Mouse (Mus musculus) MEL (cell line): Measurements from ENCODE around the gene Timd2. TPM values are rescaled to one million over a fixed set of nuclear protein-coding genes. Genes with fewer than 3 reads are reported as not detected.

Experiments used
- DNase-seq: peaks from one replicate; pipeline ENCODE4 v3.0.0; 2011; ENCODE audit warnings: low read depth, low spot score
- H3K27ac ChIP-seq: 2 replicates; pipeline ENCODE4 v1.5.1; 2012; ENCODE audit warnings: low read depth, mild to moderate bottlenecking, control low read depth, low read length, moderate library complexity; ENCODE audit not compliant: control insufficient read depth
- H3K27me3 ChIP-seq, 2 experiments: fragments of 150-350 bp in 1 of 2; sonication (generic) in 1 of 2; 2 replicates each; pipeline ENCODE4 v1.6.1; 2012; ENCODE audit warnings: low read length in 2 of 2, mild to moderate bottlenecking in 2 of 2, improper control_type of control experiment in 1 of 2, moderate library complexity in 1 of 2; ENCODE audit not compliant: insufficient read depth in 2 of 2, control insufficient read depth in 1 of 2
- H3K36me3 ChIP-seq, 2 experiments: 2 replicates each; pipeline ENCODE4 v1.6.1; 2012 to 2014; ENCODE audit warnings: low read length in 2 of 2, improper control_type of control experiment in 1 of 2, inconsistent platforms in 1 of 2, mild to moderate bottlenecking in 1 of 2; ENCODE audit not compliant: insufficient read depth in 2 of 2, control insufficient read depth in 1 of 2
- H3K4me1 ChIP-seq, 2 experiments: fragments of 150-350 bp in 1 of 2; sonication (generic) in 1 of 2; 2 replicates each; pipeline ENCODE4 v1.6.1; 2012; ENCODE audit warnings: low read length in 2 of 2, improper control_type of control experiment in 1 of 2, mild to moderate bottlenecking in 1 of 2; ENCODE audit not compliant: insufficient read depth in 2 of 2, control insufficient read depth in 1 of 2
- H3K4me3 ChIP-seq, 2 experiments: fragments of 150-350 bp in 1 of 2; sonication (generic) in 1 of 2; 2 replicates each; pipeline ENCODE4 v1.5.1; 2012; ENCODE audit warnings: low read depth in 2 of 2, low read length in 2 of 2, mild to moderate bottlenecking in 2 of 2, moderate library complexity in 2 of 2, control low read depth in 1 of 2, improper control_type of control experiment in 1 of 2; ENCODE audit not compliant: control insufficient read depth in 1 of 2, insufficient read depth in 1 of 2
- H3K79me2 ChIP-seq: 2 replicates; pipeline ENCODE4 v1.6.1; 2012; ENCODE audit warnings: mild to moderate bottlenecking, low read length, moderate library complexity; ENCODE audit not compliant: control insufficient read depth, poor library complexity, insufficient read depth
- H3K9ac ChIP-seq: 2 replicates; pipeline ENCODE4 v1.6.1; 2012; ENCODE audit warnings: low read depth, mild to moderate bottlenecking, control low read depth, low read length, moderate library complexity; ENCODE audit not compliant: control insufficient read depth, poor library complexity, severe bottlenecking
- H3K9me3 ChIP-seq: fragments of 150-350 bp; sonication (generic); replicated peaks from 2 replicates; pipeline ENCODE4 v1.6.1; 2012; ENCODE audit warnings: mild to moderate bottlenecking, low read length, improper control_type of control experiment, moderate library complexity; ENCODE audit not compliant: insufficient read depth
- CHD1 ChIP-seq: IDR thresholded peaks from 2 replicates; pipeline ENCODE4 v1.6.1; 2012; ENCODE audit warnings: low read depth, mild to moderate bottlenecking, inconsistent platforms, low read length, improper control_type of control experiment
- CHD2 ChIP-seq: IDR thresholded peaks from 2 replicates; pipeline ENCODE4 v1.6.1; 2011; ENCODE audit warnings: low read length, improper control_type of control experiment
- CTCF ChIP-seq, 3 experiments: IDR thresholded peaks in 2 of 3; conservative IDR thresholded peaks in 1 of 3; 2 replicates each; pipeline ENCODE4 v1.5.1; 2011 to 2012; ENCODE audit warnings: low read length in 3 of 3, low read depth in 2 of 3, mild to moderate bottlenecking in 2 of 3, improper control_type of control experiment in 1 of 3, inconsistent platforms in 1 of 3, mixed read lengths in 1 of 3, moderate library complexity in 1 of 3; ENCODE audit not compliant: control insufficient read depth in 1 of 3, insufficient read depth in 1 of 3, poor library complexity in 1 of 3, severe bottlenecking in 1 of 3
- ELF1 ChIP-seq: IDR thresholded peaks from 2 replicates; pipeline ENCODE4 v1.6.1; 2014; ENCODE audit warnings: low read depth, mild to moderate bottlenecking, inconsistent platforms, low read length, improper control_type of control experiment, moderate library complexity
- EP300 ChIP-seq, 2 experiments: IDR thresholded peaks; 2 replicates each; pipeline ENCODE4 v1.6.1; 2011; ENCODE audit warnings: improper control_type of control experiment in 2 of 2, low read length in 2 of 2, low read depth in 1 of 2, mild to moderate bottlenecking in 1 of 2
- GATA1 ChIP-seq: IDR thresholded peaks from 2 replicates; pipeline ENCODE4 v1.6.1; 2011; ENCODE audit warnings: low read depth, low read length, improper control_type of control experiment
- MAFK ChIP-seq: IDR thresholded peaks from 2 replicates; pipeline ENCODE4 v1.6.1; 2011; ENCODE audit warnings: low read depth, mild to moderate bottlenecking, low read length, improper control_type of control experiment, borderline replicate concordance
- MAX ChIP-seq: IDR thresholded peaks from 2 replicates; pipeline ENCODE4 v1.6.1; 2011; ENCODE audit warnings: low read length, improper control_type of control experiment
- MYB ChIP-seq: IDR thresholded peaks from 2 replicates; pipeline ENCODE4 v1.6.1; 2011; ENCODE audit warnings: mild to moderate bottlenecking, low read depth, low read length, improper control_type of control experiment
- MYC ChIP-seq: IDR thresholded peaks from 2 replicates; pipeline ENCODE4 v1.6.1; 2011; ENCODE audit warnings: low read depth, mild to moderate bottlenecking, low read length, improper control_type of control experiment, moderate library complexity
- NELFE ChIP-seq: IDR thresholded peaks from 2 replicates; pipeline ENCODE4 v1.6.1; 2011; ENCODE audit warnings: low read depth, low read length, improper control_type of control experiment
- POLR2AphosphoS2 ChIP-seq: IDR thresholded peaks from 2 replicates; pipeline ENCODE4 v1.6.1; 2011; ENCODE audit warnings: low read length, improper control_type of control experiment
- RAD21 ChIP-seq: IDR thresholded peaks from 2 replicates; pipeline ENCODE4 v1.6.1; 2011; ENCODE audit warnings: mild to moderate bottlenecking, low read depth, low read length, improper control_type of control experiment
- SMC3 ChIP-seq: IDR thresholded peaks from 2 replicates; pipeline ENCODE4 v1.6.1; 2011; ENCODE audit warnings: low read depth, low read length, improper control_type of control experiment
- TAL1 ChIP-seq: IDR thresholded peaks from 2 replicates; pipeline ENCODE4 v1.6.1; 2012; ENCODE audit warnings: mild to moderate bottlenecking, inconsistent platforms, low read length, moderate library complexity, mixed read lengths
- TCF12 ChIP-seq: IDR thresholded peaks from 2 replicates; pipeline ENCODE4 v1.6.1; 2014; ENCODE audit warnings: low read depth, mild to moderate bottlenecking, inconsistent platforms, low read length, improper control_type of control experiment, moderate library complexity
- ZC3H11A ChIP-seq: IDR thresholded peaks from 2 replicates; pipeline ENCODE4 v1.6.1; 2012; ENCODE audit warnings: low read depth, mild to moderate bottlenecking, inconsistent platforms, low read length, improper control_type of control experiment
- ZNF384 ChIP-seq: IDR thresholded peaks from 2 replicates; pipeline ENCODE4 v1.6.1; 2012; ENCODE audit warnings: low read depth, mild to moderate bottlenecking, inconsistent platforms, low read length, improper control_type of control experiment
- polyA plus RNA-seq, 2 experiments: library from polyadenylated mRNA; stranded (reverse) in 1 of 2; unstranded in 1 of 2; fragments of >175 nt in 1 of 2; fragments of >200 nt in 1 of 2; gene quantifications; 2 replicates each; pipeline versions ENCODE4 v1.2.1 to v1.2.4; 2012; ENCODE audit warnings: low replicate concordance in 2 of 2, low read depth in 1 of 2; ENCODE audit not compliant: insufficient read length in 2 of 2, insufficient read depth in 1 of 2, missing spikeins in 1 of 2
- total RNA-seq: library from RNA; depleted of rRNA; stranded (reverse); fragments of 300-350 nt; gene quantifications from 2 replicates; pipeline ENCODE4 v1.2.3, GENCODE M21; 2012

Gene Timd2
- total and polyA plus RNA-seq, 3 experiments = not detected

DNA sequence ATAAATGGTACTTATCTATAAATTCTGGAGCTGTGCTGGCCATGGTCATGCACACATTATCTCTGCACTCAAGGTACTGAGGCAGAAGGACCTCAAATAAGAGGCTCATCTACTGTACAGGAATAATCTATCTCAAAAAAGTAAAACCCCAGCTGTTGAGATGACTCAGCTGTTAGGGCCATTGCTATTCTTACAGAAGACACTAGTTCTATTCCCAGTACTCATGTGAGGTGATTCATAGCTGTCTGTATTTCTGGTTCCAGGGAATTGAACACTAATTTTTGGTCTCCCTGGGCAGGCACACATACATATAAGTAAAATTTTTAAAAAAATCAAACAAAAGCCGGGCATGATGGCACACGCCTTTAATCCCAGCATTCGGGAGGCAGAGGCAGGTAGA, 39.8 kb downstream of the Timd2 start:
- TF ChIP-seq MYC (no peak), MAFK (no peak), CHD1 (no peak), EP300 (IDR thresholded peaks at IDR 0.05; ENCODE audit: low read depth in 1 of 2, low read length in 2 of 2) (no peak), ZNF384 (no peak), ELF1 (no peak), MAX (no peak), NELFE (no peak), TCF12 (no peak), RAD21 (no peak), POLR2AphosphoS2 (no peak), TAL1 (no peak), CHD2 (no peak), ZC3H11A (no peak), GATA1 (no peak)

DNA sequence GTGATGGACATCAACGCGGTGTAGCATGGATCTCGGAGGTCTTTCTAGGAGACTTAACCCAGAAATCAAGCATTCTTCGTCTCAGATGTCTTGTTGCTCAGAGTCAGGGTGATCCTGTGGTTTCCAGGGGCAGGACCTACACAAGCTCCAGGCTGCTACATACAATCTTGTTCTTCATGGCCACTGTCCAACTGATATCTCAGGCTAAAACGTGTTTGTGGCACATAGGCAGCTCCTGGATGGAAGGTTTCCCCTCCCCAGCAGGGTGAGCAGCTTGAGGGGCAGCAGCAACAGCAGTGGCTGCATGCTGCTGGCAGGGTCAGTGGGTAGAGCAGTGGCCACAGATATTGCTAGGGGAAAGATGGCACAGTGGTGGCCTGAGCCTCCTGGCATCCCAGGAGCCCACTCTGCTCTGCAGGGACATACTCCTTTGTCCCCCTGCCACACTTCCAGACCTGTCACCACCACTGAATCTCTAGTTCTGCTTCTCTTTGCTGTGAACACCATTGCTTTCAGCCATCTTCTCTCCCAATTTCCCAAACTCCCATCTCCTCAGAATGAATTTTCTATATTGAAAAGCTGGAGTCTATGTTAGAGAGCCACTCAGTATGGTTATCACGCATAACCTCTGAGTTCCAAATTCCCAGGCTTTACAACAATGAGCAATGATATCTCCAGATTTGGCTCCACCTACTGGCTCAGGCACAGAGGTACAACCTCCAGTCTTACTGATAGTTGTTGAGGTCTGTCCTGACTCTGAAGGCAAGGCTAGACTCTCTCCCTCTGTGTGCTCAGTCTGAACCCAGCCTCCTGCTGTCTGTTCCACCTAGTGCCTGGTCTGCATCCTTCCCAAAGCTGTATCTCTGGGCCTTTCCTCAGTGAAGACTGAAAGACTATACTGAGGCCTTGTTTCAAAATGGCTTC, 41.0 kb downstream of the Timd2 start:
- no peaks in the 10 kb centered on the region for H3K79me2 ChIP-seq
- no peaks in the 10 kb centered on the region for H3K4me1 ChIP-seq
- H3K9me3 ChIP-seq = no peaks in the 10 kb centered on the region
- TF ChIP-seq SMC3 (peak; percentile 74), CTCF (IDR thresholded peaks at IDR 0.05 in 2 of 3, conservative IDR thresholded peaks at IDR 0.05 in 1 of 3; ENCODE audit: control insufficient read depth in 1 of 3, insufficient read depth in 1 of 3, low read depth in 2 of 3, low read length in 3 of 3, poor library complexity in 1 of 3, severe bottlenecking in 1 of 3) (peak; percentile 46 to 72 (median 46)), RAD21 (peak; percentile 73), ZC3H11A (peak; percentile 43), MYB (no peak), MAFK (no peak)
- peaks cover 0 to 2% of the 10 kb centered on the region in 2 experiments; a peak in 1 of 4 replicates for H3K27me3 ChIP-seq
- H3K27ac ChIP-seq = no peak overlapping the region
- DNase-seq = peak; percentile 53
- H3K36me3 ChIP-seq = no peaks in the 10 kb centered on the region
- H3K9ac ChIP-seq = no peak overlapping the region
- no peak overlapping the region for H3K4me3 ChIP-seq

More for the DNA sequence above, 39.8 kb downstream of the Timd2 start:
- no peaks in the 10 kb centered on the region for H3K79me2 ChIP-seq
- H3K36me3 ChIP-seq = no peaks in the 10 kb centered on the region
- H3K27me3 ChIP-seq = peaks cover 0 to 2% of the 10 kb centered on the region in 2 experiments; a peak in 1 of 4 replicates
- H3K9me3 ChIP-seq = no peaks in the 10 kb centered on the region
- no peak overlapping the region for H3K4me3 ChIP-seq
- no peak for DNase-seq
- H3K9ac ChIP-seq = no peak overlapping the region
- no peak overlapping the region for H3K27ac ChIP-seq
- H3K4me1 ChIP-seq = no peaks in the 10 kb centered on the region
